Mouse (Mus musculus): Measurements from ENCODE around the gene Ccdc90b. TPM values are rescaled to one million over a fixed set of nuclear protein-coding genes. Genes with fewer than 3 reads are reported as not detected.

Gene Ccdc90b
- total RNA-seq, 2 experiments from 2014 or later = 25.7 to 41.7 TPM

Other genes starting within 250 kb of the Ccdc90b start
- gene Ankrd42, start 76.0 kb downstream of the Ccdc90b start, total RNA-seq (2014; fragmentation: Nextera tagmentation) = not detected in 2 replicates
- 0.65 TPM in 1 of 2 replicates, not detected in the other for gene Ankrd42, start 76.0 kb downstream of the Ccdc90b start, total RNA-seq (2017)
- gene Pcf11, start 108.8 kb downstream of the Ccdc90b start, total RNA-seq (2014; fragmentation: Nextera tagmentation) = 36.0 and 69.1 TPM in 2 replicates
- 63.5 and 68.6 TPM in 2 replicates for gene Pcf11, start 108.8 kb downstream of the Ccdc90b start, total RNA-seq (2017)
- gene Rab30, start 180.5 kb downstream of the Ccdc90b start, total RNA-seq (2014; fragmentation: Nextera tagmentation) = not detected in 2 replicates
- 0.13 TPM in 1 of 2 replicates, not detected in the other for gene Rab30, start 180.5 kb downstream of the Ccdc90b start, total RNA-seq (2017)

Measured in granulocyte monocyte progenitor cell, adult 5-6 weeks (primary cell).